Comparison of ENCODE assay signal across 15 mouse cellular contexts in genomic region chr17:10333321-10333720, GRCm38 (mm10). TPM values are rescaled to one million over a fixed set of nuclear protein-coding genes. Genes with fewer than 3 reads are reported as not detected.
DNase-seq lines count a peak whose midpoint lies in the region; ATAC-seq lines count a peak whose summit lies in the region.
"Had no signal": no experiment of that assay in that cellular context is flagged by ENCODE, and none has a peak within 500 bp of the region (broad histone marks: within the 10 kb centered on the region; RNA-seq: fewer than 3 reads in every experiment).

No protein-coding gene starts in this region.

- H3K4me1 ChIP-seq in heart, embryonic 10.5 days = peaks cover 58% of the 10 kb centered on the region
- H3K4me1 ChIP-seq in liver, embryonic 11.5 days (replicated peaks; ENCODE audit: control insufficient read depth, insufficient read depth, low read length) = peaks cover 2% of the 10 kb centered on the region; the same call in 1 of the 2 replicates
- H3K4me1 ChIP-seq in hindbrain, embryonic 15.5 days (replicated peaks) = peaks cover 25% of the 10 kb centered on the region
- peaks cover 47% of the 10 kb centered on the region for H3K4me1 ChIP-seq in neural tube, embryonic 13.5 days (replicated peaks)

- DNase-seq in heart, embryonic 10.5 days (ENCODE audit: low spot score) = no peak
- DNase-seq in heart, postnatal 14 days = no peak
- DNase-seq in liver, embryonic 11.5 days (ENCODE audit: low spot score) = peak; percentile 23
- no peak for DNase-seq in liver
- no peak for DNase-seq in thymus, postnatal 25 days
- DNase-seq: adrenal gland, postnatal 36 days; gastrocnemius, adult 2 months; layer of hippocampus, postnatal 36 days; right cerebral cortex, adult 18-20 months had no signal

- WGBS in heart, embryonic 10.5 days = 53% methylated on average over 8 of the region's 8 CpGs
- WGBS in liver, embryonic 11.5 days = 84% methylated on average over 8 of the region's 8 CpGs
- 85% methylated on average over 8 of the region's 8 CpGs for WGBS in hindbrain, embryonic 15.5 days
- WGBS in neural tube, embryonic 13.5 days = 93% methylated on average over 8 of the region's 8 CpGs

- no peak; the same call in 1 of the 2 replicates for ATAC-seq in liver, embryonic 11.5 days (replicated peaks; ENCODE audit: low FRiP score)
- no peak for ATAC-seq in hindbrain, embryonic 15.5 days (ENCODE audit: low FRiP score, low read depth)
- ATAC-seq in neural tube, embryonic 13.5 days (ENCODE audit: low read depth) = no peak
- ATAC-seq in CD4-positive, CD25-positive, alpha-beta regulatory T cell, adult 4 months = no peak
- ATAC-seq: intestine, embryonic 15.5 days had no signal

- no peaks in the 10 kb centered on the region for H3K27me3 ChIP-seq in heart, embryonic 10.5 days (ENCODE audit: insufficient read depth, poor library complexity, severe bottlenecking)
- H3K27me3 ChIP-seq in liver, embryonic 11.5 days (replicated peaks; ENCODE audit: control insufficient read depth, insufficient read depth, low read length) = peaks cover 21% of the 10 kb centered on the region
- no peaks in the 10 kb centered on the region for H3K27me3 ChIP-seq in hindbrain, embryonic 15.5 days
- no peaks in the 10 kb centered on the region for H3K27me3 ChIP-seq in neural tube, embryonic 13.5 days
- H3K27me3 ChIP-seq: intestine, embryonic 15.5 days; limb, embryonic 12.5 days; lung, embryonic 15.5 days had no signal

- no peak overlapping the region for H3K4me3 ChIP-seq in heart, embryonic 10.5 days
- H3K4me3 ChIP-seq in liver, embryonic 11.5 days (ENCODE audit: low read depth, low read length) = no peak overlapping the region
- no peak overlapping the region for H3K4me3 ChIP-seq in hindbrain, embryonic 15.5 days
- no peak overlapping the region for H3K4me3 ChIP-seq in neural tube, embryonic 13.5 days
- H3K4me3 ChIP-seq: gastrocnemius, adult 2 months; intestine, embryonic 15.5 days; limb, embryonic 12.5 days; lung, embryonic 15.5 days had no signal

- H3K27ac ChIP-seq in heart, embryonic 10.5 days = peak overlapping the region; percentile 97
- no peak overlapping the region for H3K27ac ChIP-seq in liver, embryonic 11.5 days (ENCODE audit: low read depth, low read length)
- peak overlapping the region; percentile 91; the same call in 1 of the 2 replicates for H3K27ac ChIP-seq in hindbrain, embryonic 15.5 days (replicated peaks)
- H3K27ac ChIP-seq in neural tube, embryonic 13.5 days (replicated peaks) = peak overlapping the region; percentile 96
- H3K27ac ChIP-seq: gastrocnemius, adult 2 months; intestine, embryonic 15.5 days; limb, embryonic 12.5 days; lung, embryonic 15.5 days had no signal

- no peak overlapping the region for H3K9ac ChIP-seq in liver, embryonic 11.5 days (ENCODE audit: low read depth, low read length)
- H3K9ac ChIP-seq in hindbrain, embryonic 15.5 days = no peak overlapping the region
- H3K9ac ChIP-seq in neural tube, embryonic 13.5 days = no peak overlapping the region
- H3K9ac ChIP-seq: intestine, embryonic 15.5 days; limb, embryonic 12.5 days; lung, embryonic 15.5 days had no signal

- no peaks in the 10 kb centered on the region for H3K36me3 ChIP-seq in heart, embryonic 10.5 days
- no peaks in the 10 kb centered on the region for H3K36me3 ChIP-seq in liver, embryonic 11.5 days (ENCODE audit: control insufficient read depth, insufficient read depth, low read length)
- no peaks in the 10 kb centered on the region for H3K36me3 ChIP-seq in hindbrain, embryonic 15.5 days
- H3K36me3 ChIP-seq in neural tube, embryonic 13.5 days = no peaks in the 10 kb centered on the region
- H3K36me3 ChIP-seq: intestine, embryonic 15.5 days; limb, embryonic 12.5 days; lung, embryonic 15.5 days had no signal

- H3K9me3 ChIP-seq in heart, embryonic 10.5 days = no peaks in the 10 kb centered on the region
- no peaks in the 10 kb centered on the region for H3K9me3 ChIP-seq in liver, embryonic 11.5 days (ENCODE audit: control insufficient read depth, low read length)
- H3K9me3 ChIP-seq in hindbrain, embryonic 15.5 days = no peaks in the 10 kb centered on the region
- no peaks in the 10 kb centered on the region for H3K9me3 ChIP-seq in neural tube, embryonic 13.5 days
- H3K9me3 ChIP-seq: intestine, embryonic 15.5 days; limb, embryonic 12.5 days; lung, embryonic 15.5 days had no signal

- intact Hi-C loops in heart, postnatal 14 days (cut with DNase I) = no loop called here

- H3K4me2 ChIP-seq in liver, embryonic 11.5 days = no peak overlapping the region
- H3K4me2 ChIP-seq in hindbrain, embryonic 15.5 days = no peak overlapping the region
- H3K4me2 ChIP-seq in neural tube, embryonic 13.5 days = no peak overlapping the region
- H3K4me2 ChIP-seq: intestine, embryonic 15.5 days; limb, embryonic 12.5 days; lung, embryonic 15.5 days had no signal

RNA-seq across cellular contexts. Expression of gene Qk, which starts 13.7 kb away (rescaled TPM):
- polyA plus RNA-seq in heart, embryonic 10.5 days (2016; fragmentation: Nextera tagmentation; extraction: Ambion mirVana) = 39.3 and 44.5 TPM in 2 replicates
- total RNA-seq in heart, postnatal 14 days (2021) = 100 to 1,000 TPM; 417 to 428 TPM
- 18.2 and 20.3 TPM in 2 replicates for polyA plus RNA-seq in liver, embryonic 11.5 days (2014; fragmentation: Nextera tagmentation; extraction: Ambion mirVana)
- polyA plus RNA-seq in hindbrain, embryonic 15.5 days (2015; fragmentation: Nextera tagmentation; extraction: Ambion mirVana) = 45.3 and 47.2 TPM in 2 replicates
- 45.6 and 48.1 TPM in 2 replicates for polyA plus RNA-seq in neural tube, embryonic 13.5 days (2015; fragmentation: Nextera tagmentation; extraction: Ambion mirVana)
- 10 to 100 TPM in 1 of 2 experiments, 1 to 10 TPM in 1; 9.8 to 16.3 TPM for polyA plus RNA-seq in CD4-positive, CD25-positive, alpha-beta regulatory T cell, adult 4 months (2017; shearing (Covaris generic))
